Mouse (Mus musculus) ovary, postnatal 10 days (tissue): ENCODE measurements around the gene Pola2.

ENCODE experiments used
- DNase-seq: peaks from one replicate; pipeline ENCODE4 v3.0.0; 2022; ENCODE audit warnings: low spot score

The Pola2 gene

GRCm38 (mm10) chr19:5965280-5965679 lies 1.3 kb upstream of the Pola2 start:
- no peak for DNase-seq

GRCm38 (mm10) chr19:5964804-5965203 lies 802 bp upstream of the Pola2 start:
- DNase-seq, result no peak

- no peak for DNase-seq
Measured at GRCm38 (mm10) chr19:5962651-5963050, 1.4 kb downstream of the Pola2 start.

DNA sequence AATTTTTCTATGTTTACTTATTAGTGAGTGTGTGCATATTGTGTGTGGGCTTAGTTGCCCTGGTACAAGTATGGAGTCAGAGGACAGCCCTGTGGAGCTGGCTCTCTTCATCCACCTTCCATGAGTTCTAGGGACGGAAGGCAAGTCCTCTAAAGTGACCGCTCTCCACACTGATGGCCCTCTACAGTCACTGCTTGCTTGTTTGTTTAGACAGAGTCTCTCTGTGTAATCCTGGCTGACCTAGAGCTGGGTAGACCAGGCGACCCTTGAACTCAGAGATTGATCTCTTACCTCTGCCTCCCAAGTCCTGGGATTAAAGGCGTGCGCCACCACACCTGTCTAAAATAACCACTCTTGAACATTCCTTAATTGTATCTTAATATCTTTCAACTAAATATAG lies 6.6 kb downstream of the Pola2 start:
- no peak for DNase-seq

GRCm38 (mm10) chr19:5956685-5957084 lies 7.3 kb downstream of the Pola2 start:
- no peak for DNase-seq

DNA sequence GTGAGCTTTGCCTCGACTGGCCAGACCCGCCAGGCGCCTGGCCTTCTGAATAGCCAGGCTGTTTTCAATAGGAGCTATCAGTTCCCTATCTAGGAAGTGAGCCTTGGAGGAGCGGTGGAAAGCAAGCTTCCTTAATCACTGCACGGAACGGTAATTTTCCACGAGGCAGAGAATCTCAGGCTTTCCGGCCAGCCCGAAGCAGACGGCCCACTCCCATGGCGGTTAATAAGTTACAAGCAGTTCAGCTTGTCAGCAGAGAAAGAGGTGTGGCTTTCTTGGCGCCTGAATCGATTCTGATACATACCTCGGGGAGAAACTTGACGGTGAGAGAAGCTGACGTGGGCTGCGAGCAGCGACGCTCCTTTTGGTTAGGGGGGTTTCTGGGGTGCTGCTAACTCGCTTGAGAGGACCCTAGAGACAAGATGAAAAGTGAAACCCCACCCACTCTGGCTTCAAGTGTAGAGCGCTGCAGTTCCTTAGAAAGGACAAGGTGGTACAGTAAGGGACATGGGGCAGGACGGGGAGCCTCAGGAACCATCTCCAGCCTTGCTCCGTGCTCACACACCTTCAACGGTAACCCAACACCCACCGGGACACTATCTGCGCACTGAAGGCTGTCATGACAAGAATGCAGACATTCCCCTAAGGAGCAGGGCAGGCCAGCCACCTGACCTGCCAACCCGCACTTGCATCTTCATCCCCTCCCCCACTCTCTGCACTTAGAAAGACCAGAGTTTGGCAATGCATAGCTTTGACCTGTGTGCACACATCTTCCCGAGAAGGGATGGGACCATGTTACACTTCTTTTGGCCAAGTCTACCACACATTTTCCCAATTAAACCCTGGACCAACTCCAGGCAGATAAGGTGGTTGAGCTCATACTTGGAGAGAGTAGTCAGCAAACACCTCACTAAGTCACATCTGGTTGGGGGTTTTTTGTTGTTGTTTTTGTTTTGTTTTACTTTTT lies 8.0 kb downstream of the Pola2 start:
- DNase-seq, result no peak

GRCm38 (mm10) chr19:5954936-5955335 lies 9.1 kb downstream of the Pola2 start:
- no peak for DNase-seq

DNA sequence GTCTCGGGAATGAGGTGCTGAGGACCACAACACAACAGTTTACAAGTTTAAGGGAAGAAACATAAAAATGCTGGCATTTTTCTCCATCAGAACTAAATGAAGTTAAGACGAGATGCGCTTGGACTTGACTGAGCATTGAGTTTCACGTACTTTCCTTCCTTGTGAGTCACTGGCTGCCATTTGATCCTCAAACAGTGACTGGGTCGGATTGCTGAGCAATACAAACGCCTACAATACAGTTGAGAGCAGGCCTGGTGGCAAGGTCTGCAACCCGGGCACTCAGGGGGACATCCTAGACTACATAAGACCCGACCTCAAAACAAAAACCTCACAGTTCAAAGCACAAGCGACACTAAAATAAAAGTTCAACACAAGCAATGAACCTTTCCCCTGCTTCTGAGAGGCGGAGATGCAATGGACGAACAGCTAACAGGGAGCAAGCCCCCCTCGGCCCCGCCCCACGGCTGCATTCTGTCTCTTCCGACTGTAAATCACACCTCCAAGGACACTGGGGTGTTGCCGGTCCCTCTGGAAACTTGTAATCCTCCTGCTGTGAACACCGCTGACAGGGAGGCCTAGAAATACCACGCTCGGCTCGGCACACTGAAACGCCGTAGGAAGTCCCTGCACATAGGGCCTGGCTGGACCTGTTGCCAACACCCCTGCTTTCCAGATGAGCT lies 9.8 kb downstream of the Pola2 start:
- DNase-seq, result no peak

- DNase-seq, result no peak
Measured at GRCm38 (mm10) chr19:5953201-5953770, 10.7 kb downstream of the Pola2 start.

DNA sequence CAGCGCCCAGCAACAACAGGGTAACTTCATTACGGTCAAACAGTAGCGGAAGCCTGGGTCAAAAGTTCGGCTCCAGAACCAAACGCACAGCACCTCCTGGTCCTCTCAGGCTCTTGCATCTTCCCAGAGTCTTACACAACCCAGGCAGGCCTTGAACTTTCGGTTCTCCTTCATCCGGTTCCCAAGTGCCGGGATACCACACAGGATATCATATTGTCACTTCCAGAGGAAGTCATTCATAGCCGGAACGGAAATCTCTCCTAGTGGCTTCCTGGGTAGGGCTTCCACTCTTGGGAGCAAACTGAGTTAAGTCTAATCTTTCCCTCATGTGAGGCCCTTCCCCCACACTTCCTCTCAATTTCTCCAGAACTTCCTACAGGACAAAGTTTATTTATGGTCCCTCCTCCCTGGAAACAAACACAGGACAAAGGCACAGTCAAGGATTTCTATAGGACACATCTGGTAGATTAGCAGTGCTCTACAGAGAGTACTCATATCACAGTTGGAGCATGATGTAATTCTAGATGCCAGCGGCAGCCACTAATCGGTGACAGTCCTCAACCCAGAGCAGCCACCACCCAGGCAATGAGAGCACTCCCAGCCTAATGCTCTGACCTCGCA lies 11.8 kb downstream of the Pola2 start:
- DNase-seq, result no peak

- no peak for DNase-seq
Measured at GRCm38 (mm10) chr19:5951631-5952030, 12.4 kb downstream of the Pola2 start.

DNA sequence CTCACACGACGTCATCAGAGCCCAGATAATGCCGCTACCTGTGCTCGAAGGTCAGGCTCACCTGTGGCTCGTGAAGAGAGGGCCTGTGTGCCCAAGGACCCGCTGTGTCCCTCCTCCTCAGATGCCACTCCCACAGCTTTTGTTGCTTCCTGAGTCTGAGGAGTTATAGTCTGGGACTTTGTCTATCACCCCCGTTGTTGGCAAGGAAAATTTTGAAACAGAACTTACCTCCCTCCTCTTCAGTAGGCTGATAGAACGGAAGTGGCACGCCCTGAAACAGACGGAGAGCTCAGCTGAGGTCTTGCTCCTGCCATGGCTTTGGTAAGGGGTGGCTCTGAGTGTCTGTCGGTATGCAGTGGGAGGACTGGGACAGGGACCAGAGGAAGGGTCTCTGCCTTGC lies 13.8 kb downstream of the Pola2 start:
- no peak for DNase-seq

- DNase-seq, result no peak
Measured at GRCm38 (mm10) chr19:5945891-5946290, 18.1 kb downstream of the Pola2 start.

DNA sequence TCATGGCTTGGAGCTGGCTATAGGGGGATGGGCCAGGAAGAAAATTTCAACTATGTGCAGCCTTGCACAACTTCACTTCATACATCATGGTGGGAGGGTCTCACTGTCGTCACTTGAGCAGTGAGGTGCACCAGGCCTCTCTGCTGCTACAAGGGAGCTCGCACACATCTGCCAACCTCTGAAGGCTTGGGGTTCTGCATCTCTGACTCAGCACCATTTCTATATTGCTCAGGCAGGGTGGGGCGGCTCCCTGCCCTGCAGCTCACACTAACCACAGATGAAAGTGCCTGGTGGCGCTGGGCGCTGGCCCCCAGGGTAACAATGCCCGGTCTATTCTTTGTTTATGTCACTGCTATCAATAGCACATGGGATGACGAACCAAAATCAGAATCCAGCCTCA lies 19.0 kb downstream of the Pola2 start:
- DNase-seq, result no peak

GRCm38 (mm10) chr19:5944145-5944544 lies 19.9 kb downstream of the Pola2 start:
- no peak for DNase-seq

DNA sequence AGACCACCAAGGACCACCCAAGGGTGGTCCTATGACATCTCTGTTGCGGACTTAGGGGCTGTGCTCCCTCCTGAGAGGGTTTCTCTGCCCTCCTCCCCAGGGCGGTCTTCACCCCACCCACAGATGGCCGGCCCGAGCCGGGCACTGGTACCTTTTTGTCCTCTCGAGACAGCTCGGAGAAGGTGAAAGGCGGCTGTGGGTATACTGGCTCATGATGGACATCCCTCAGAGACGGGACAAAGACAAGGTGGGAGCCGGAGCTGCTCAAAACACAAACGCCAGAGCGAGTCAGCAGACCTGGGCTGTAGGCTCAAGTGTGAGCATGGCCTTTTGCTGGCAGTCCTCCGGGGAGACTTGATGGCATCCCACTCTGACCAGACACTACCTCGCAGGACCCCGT lies 20.6 kb downstream of the Pola2 start:
- no peak for DNase-seq

- no peak for DNase-seq
Measured at GRCm38 (mm10) chr19:5942581-5942980, 21.4 kb downstream of the Pola2 start.

- DNase-seq, result no peak
Measured at GRCm38 (mm10) chr19:5940656-5941055, 23.3 kb downstream of the Pola2 start.

DNA sequence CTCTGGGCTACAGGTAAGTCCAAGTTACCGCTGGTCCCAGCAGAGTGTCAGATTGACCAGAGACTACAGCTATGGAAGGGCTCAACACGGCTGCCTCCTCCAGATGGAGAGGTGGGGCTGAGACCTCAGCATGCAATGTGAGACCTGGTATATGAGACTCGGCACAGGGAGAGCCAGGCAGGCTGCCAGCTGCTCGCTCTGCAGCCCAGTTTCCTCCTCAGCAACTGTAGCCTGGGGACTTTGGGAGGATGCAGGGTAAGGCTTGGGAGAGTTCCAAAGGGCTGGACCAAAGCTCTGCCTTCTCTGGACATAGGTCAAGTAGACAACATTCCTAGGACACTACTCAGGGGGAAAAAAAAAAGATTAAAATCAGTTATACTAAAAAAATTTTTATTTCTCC lies 23.8 kb downstream of the Pola2 start:
- no peak for DNase-seq

GRCm38 (mm10) chr19:5939715-5940114 lies 24.3 kb downstream of the Pola2 start:
- DNase-seq, result no peak

- DNase-seq, result no peak
Measured at GRCm38 (mm10) chr19:5938516-5938915, 25.5 kb downstream of the Pola2 start.

- no peak for DNase-seq
Measured at GRCm38 (mm10) chr19:5937836-5938406, 26.1 kb downstream of the Pola2 start.
